Mouse (Mus musculus) E14TG2a.4 (cell line): ENCODE measurements at regions not wholly inside any gene's neighbourhood (a gene's known extent, or its start where the extent isn't known, plus 50 kb on each side); places are given as distances from the start of the nearest gene placed in this dataset.

Experiments
- CTCF ChIP-seq: conservative IDR thresholded peaks from 2 replicates; pipeline ENCODE4 v1.5.1; 2014; ENCODE audit warnings: low read length
- POU5F1 ChIP-seq: IDR thresholded peaks from 2 replicates; pipeline ENCODE4 v1.6.1; 2014; ENCODE audit warnings: low read length, borderline replicate concordance

- TF ChIP-seq CTCF (no peak), POU5F1 (no peak)
Measured at GRCm38 (mm10) chr10:15886150-15886549, 1168.1 kb upstream of the Gje1 start.
